Mouse (Mus musculus) thymus, postnatal 14 days (tissue): Measurements from ENCODE around the gene Wfdc13.
"Not testable (repeated sequence)": the region's sequence is repeated elsewhere in the genome, so short reads cannot be mapped to it uniquely, and the experiment has no call there.

Experiments used
- DNase-seq: peaks from one replicate; pipeline ENCODE4 v3.0.0; 2021

The Wfdc13 gene

GRCm38 (mm10) chr2:164716194-164716786, 31.4 kb downstream of the Wfdc13 start:
- not testable (repeated sequence) for DNase-seq

DNA sequence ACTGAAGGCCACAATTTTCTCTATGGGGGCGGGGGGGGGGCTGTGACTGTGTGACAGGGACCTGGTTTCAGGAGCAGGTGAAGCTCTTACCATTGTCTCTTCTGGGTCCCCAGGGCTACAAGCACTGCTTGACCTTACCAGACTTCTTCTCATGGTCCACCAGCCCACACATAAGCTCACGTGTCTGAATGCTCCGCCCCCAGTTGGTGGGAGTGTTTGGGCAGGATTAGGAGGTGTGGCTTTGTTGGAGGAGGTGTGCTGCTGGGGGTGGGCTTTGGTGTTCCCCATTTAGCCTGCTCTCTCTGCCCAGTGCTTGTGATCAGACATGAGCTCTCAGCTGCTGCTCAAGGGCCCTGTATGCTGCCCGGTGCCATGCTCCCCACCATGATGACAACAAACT, 38.4 kb downstream of the Wfdc13 start:
- DNase-seq: no peak

- DNase-seq: peak; percentile 70
These were observed 41.1 kb downstream of the Wfdc13 start for GRCm38 (mm10) chr2:164725895-164726619.

- no peak for DNase-seq
These were observed 46.8 kb downstream of the Wfdc13 start for GRCm38 (mm10) chr2:164731719-164732118.

GRCm38 (mm10) chr2:164733259-164733658, 48.4 kb downstream of the Wfdc13 start:
- no peak for DNase-seq

GRCm38 (mm10) chr2:164734839-164735238, 49.9 kb downstream of the Wfdc13 start:
- no peak for DNase-seq

- no peak for DNase-seq
These were observed 50.5 kb downstream of the Wfdc13 start for GRCm38 (mm10) chr2:164735446-164735845.
